Mouse (Mus musculus): ENCODE measurements around the gene Tmem132c. TPM values are rescaled to one million over a fixed set of nuclear protein-coding genes. Genes with fewer than 3 reads are reported as not detected.

The Tmem132c gene
- polyA plus RNA-seq, 2 experiments: 0.08 TPM; not detected in 1

GRCm38 (mm10) chr5:127456076-127456475, 214.5 kb downstream of the Tmem132c start:
- WGBS (ENCODE audit: insufficient replicate concordance): 76% methylated on average over 10 of the region's 10 CpGs
- Histone ChIP-seq H3K36me3 (replicated peaks; ENCODE audit: control insufficient read depth, insufficient read depth, low read depth) (no peaks in the 10 kb centered on the region), H3K4me2 (ENCODE audit: low read depth) (no peak overlapping the region), H3K4me1 (replicated peaks; ENCODE audit: control insufficient read depth in 2 of 2, insufficient read depth in 2 of 2, low read length in 1 of 2) (no peaks in the 10 kb centered on the region), H3K9ac (replicated peaks) (no peak overlapping the region), H3K9me3 (ENCODE audit: control insufficient read depth, low read length) (no peaks in the 10 kb centered on the region), H3K27ac (no peak overlapping the region), H3K4me3 (ENCODE audit: insufficient read depth in 1 of 2, low read depth in 2 of 2, low read length in 2 of 2) (no peak overlapping the region), H3K27me3 (ENCODE audit: control insufficient read depth, insufficient read depth, low read length) (no peaks in the 10 kb centered on the region)
- TF ChIP-seq EP300 (IDR thresholded peaks at IDR 0.05; ENCODE audit: low read depth): no peak
- DNase-seq (ENCODE audit: low read depth in 3 of 3, low spot score in 3 of 3) (no peak), ATAC-seq (ENCODE audit: insufficient read depth) (no peak)

GRCm38 (mm10) chr5:127468151-127468550, 226.5 kb downstream of the Tmem132c start:
- whole genome bisulfite sequencing (ENCODE audit: insufficient replicate concordance): 39% methylated on average over 5 of the region's 5 CpGs
- TF ChIP-seq CTCF (IDR thresholded peaks at IDR 0.05; ENCODE audit: low read depth) (no peak), EP300 (IDR thresholded peaks at IDR 0.05; ENCODE audit: low read depth) (no peak)
- ATAC-seq (ENCODE audit: insufficient read depth): no peak

GRCm38 (mm10) chr5:127470351-127470750, 228.7 kb downstream of the Tmem132c start:
- no peak overlapping the region for H3K9ac ChIP-seq (replicated peaks)
- H3K4me2 ChIP-seq (ENCODE audit: low read depth): no peak overlapping the region
- no peaks in the 10 kb centered on the region for H3K4me1 ChIP-seq (replicated peaks; ENCODE audit: control insufficient read depth in 2 of 2, insufficient read depth in 2 of 2, low read length in 1 of 2)
- no peak overlapping the region for H3K27ac ChIP-seq
- no peaks in the 10 kb centered on the region for H3K36me3 ChIP-seq (replicated peaks; ENCODE audit: control insufficient read depth, insufficient read depth, low read depth)
- H3K9me3 ChIP-seq (ENCODE audit: control insufficient read depth, low read length): no peaks in the 10 kb centered on the region
- H3K4me3 ChIP-seq (ENCODE audit: insufficient read depth in 1 of 2, low read depth in 2 of 2, low read length in 2 of 2): no peak overlapping the region
- ATAC-seq (ENCODE audit: insufficient read depth) (no peak), DNase-seq (ENCODE audit: low read depth in 3 of 3, low spot score in 3 of 3) (no peak)
- no peak for TF ChIP-seq EP300 (IDR thresholded peaks at IDR 0.05; ENCODE audit: low read depth)
- no peak for TF ChIP-seq CTCF (IDR thresholded peaks at IDR 0.05; ENCODE audit: low read depth)
- no peaks in the 10 kb centered on the region for H3K27me3 ChIP-seq (ENCODE audit: control insufficient read depth, insufficient read depth, low read length)
- WGBS (ENCODE audit: insufficient replicate concordance): 49% methylated on average over 3 of the region's 3 CpGs

More at GRCm38 (mm10) chr5:127468151-127468550, 226.5 kb downstream of the Tmem132c start:
- Histone ChIP-seq H3K4me2 (ENCODE audit: low read depth) (no peak overlapping the region), H3K27ac (no peak overlapping the region), H3K4me3 (ENCODE audit: insufficient read depth in 1 of 2, low read depth in 2 of 2, low read length in 2 of 2) (no peak overlapping the region), H3K27me3 (ENCODE audit: control insufficient read depth, insufficient read depth, low read length) (no peaks in the 10 kb centered on the region), H3K4me1 (replicated peaks; ENCODE audit: control insufficient read depth in 2 of 2, insufficient read depth in 2 of 2, low read length in 1 of 2) (no peaks in the 10 kb centered on the region), H3K36me3 (replicated peaks; ENCODE audit: control insufficient read depth, insufficient read depth, low read depth) (no peaks in the 10 kb centered on the region), H3K9ac (replicated peaks) (no peak overlapping the region), H3K9me3 (ENCODE audit: control insufficient read depth, low read length) (no peaks in the 10 kb centered on the region)
- no peak for DNase-seq (ENCODE audit: low read depth in 3 of 3, low spot score in 3 of 3)

- H3K36me3 ChIP-seq (replicated peaks; ENCODE audit: control insufficient read depth, insufficient read depth, low read depth): no peaks in the 10 kb centered on the region
- no peak overlapping the region for H3K4me3 ChIP-seq (ENCODE audit: insufficient read depth in 1 of 2, low read depth in 2 of 2, low read length in 2 of 2)
- DNase-seq (ENCODE audit: low read depth in 3 of 3, low spot score in 3 of 3) (no peak), ATAC-seq (ENCODE audit: insufficient read depth) (no peak)
- H3K27me3 ChIP-seq (ENCODE audit: control insufficient read depth, insufficient read depth, low read length): no peaks in the 10 kb centered on the region
- WGBS (ENCODE audit: insufficient replicate concordance): 8% methylated on average over 5 of the region's 5 CpGs
- no peaks in the 10 kb centered on the region for H3K4me1 ChIP-seq (replicated peaks; ENCODE audit: control insufficient read depth in 2 of 2, insufficient read depth in 2 of 2, low read length in 1 of 2)
- TF ChIP-seq EP300 (IDR thresholded peaks at IDR 0.05; ENCODE audit: low read depth) (no peak), CTCF (IDR thresholded peaks at IDR 0.05; ENCODE audit: low read depth) (no peak)
- no peak overlapping the region for H3K4me2 ChIP-seq (ENCODE audit: low read depth)
- H3K9me3 ChIP-seq (ENCODE audit: control insufficient read depth, low read length): no peaks in the 10 kb centered on the region
- H3K9ac ChIP-seq (replicated peaks): no peak overlapping the region
- H3K27ac ChIP-seq: no peak overlapping the region
Observed at GRCm38 (mm10) chr5:127471902-127472301, 230.3 kb downstream of the Tmem132c start.

- H3K27me3 ChIP-seq (ENCODE audit: control insufficient read depth, insufficient read depth, low read length): no peaks in the 10 kb centered on the region
- TF ChIP-seq CTCF (IDR thresholded peaks at IDR 0.05; ENCODE audit: low read depth) (no peak), EP300 (IDR thresholded peaks at IDR 0.05; ENCODE audit: low read depth) (no peak)
- no peak for ATAC-seq (ENCODE audit: insufficient read depth)
- DNase-seq (ENCODE audit: low read depth in 3 of 3, low spot score in 3 of 3): no peak
- H3K9ac ChIP-seq (replicated peaks): no peak overlapping the region
- no peaks in the 10 kb centered on the region for H3K36me3 ChIP-seq (replicated peaks; ENCODE audit: control insufficient read depth, insufficient read depth, low read depth)
- H3K27ac ChIP-seq: no peak overlapping the region
- H3K4me2 ChIP-seq (ENCODE audit: low read depth): no peak overlapping the region
- H3K4me3 ChIP-seq (ENCODE audit: insufficient read depth in 1 of 2, low read depth in 2 of 2, low read length in 2 of 2): no peak overlapping the region
- 61% methylated on average over 1 of the region's 2 CpGs for WGBS (ENCODE audit: insufficient replicate concordance)
- H3K4me1 ChIP-seq (replicated peaks; ENCODE audit: control insufficient read depth in 2 of 2, insufficient read depth in 2 of 2, low read length in 1 of 2): no peaks in the 10 kb centered on the region
- H3K9me3 ChIP-seq (ENCODE audit: control insufficient read depth, low read length): no peaks in the 10 kb centered on the region
Observed at GRCm38 (mm10) chr5:127473706-127474105, 232.1 kb downstream of the Tmem132c start.

All from liver, embryonic 14.5 days (tissue).